Mouse (Mus musculus) testis, adult 2 months (tissue): ENCODE measurements at regions not wholly inside any gene's neighbourhood (a gene's known extent, or its start where the extent isn't known, plus 50 kb on each side); places are given as distances from the start of the nearest gene placed in this dataset.

Experiments
- H3K27ac ChIP-seq: fragments of 200-500 bp; 2 replicates; pipeline ENCODE4 v1.5.1; 2012; ENCODE audit warnings: low read depth, low read length; ENCODE audit not compliant: control insufficient read depth, insufficient read depth
- H3K27me3 ChIP-seq: fragments of 200-500 bp; 2 replicates; pipeline ENCODE4 v1.6.1; 2012; ENCODE audit warnings: mild to moderate bottlenecking, low read length, moderate library complexity; ENCODE audit not compliant: control insufficient read depth, insufficient read depth
- H3K36me3 ChIP-seq: fragments of 200-500 bp; 2 replicates; pipeline ENCODE4 v1.6.1; 2012; ENCODE audit warnings: mild to moderate bottlenecking, low read length; ENCODE audit not compliant: control insufficient read depth, insufficient read depth
- H3K4me1 ChIP-seq: fragments of 200-500 bp; 2 replicates; pipeline ENCODE4 v1.6.1; 2012; ENCODE audit warnings: low read length; ENCODE audit not compliant: control insufficient read depth, insufficient read depth
- H3K4me3 ChIP-seq: fragments of 200-500 bp; 2 replicates; pipeline ENCODE4 v1.5.1; 2012; ENCODE audit warnings: low read depth, mild to moderate bottlenecking, low read length, moderate library complexity, mixed read lengths; ENCODE audit not compliant: control insufficient read depth
- CTCF ChIP-seq: fragments of 200-500 bp; IDR thresholded peaks from 2 replicates; pipeline ENCODE4 v1.5.1; 2012; ENCODE audit warnings: low read depth, mild to moderate bottlenecking, inconsistent platforms, low read length, moderate library complexity; ENCODE audit not compliant: control insufficient read depth, insufficient read depth, insufficient replicate concordance
- POLR2A ChIP-seq: fragments of 200-500 bp; IDR thresholded peaks from 2 replicates; pipeline ENCODE4 v1.6.1; 2012; ENCODE audit warnings: low read depth, mild to moderate bottlenecking, inconsistent platforms, low read length, moderate library complexity; ENCODE audit not compliant: control insufficient read depth

DNA sequence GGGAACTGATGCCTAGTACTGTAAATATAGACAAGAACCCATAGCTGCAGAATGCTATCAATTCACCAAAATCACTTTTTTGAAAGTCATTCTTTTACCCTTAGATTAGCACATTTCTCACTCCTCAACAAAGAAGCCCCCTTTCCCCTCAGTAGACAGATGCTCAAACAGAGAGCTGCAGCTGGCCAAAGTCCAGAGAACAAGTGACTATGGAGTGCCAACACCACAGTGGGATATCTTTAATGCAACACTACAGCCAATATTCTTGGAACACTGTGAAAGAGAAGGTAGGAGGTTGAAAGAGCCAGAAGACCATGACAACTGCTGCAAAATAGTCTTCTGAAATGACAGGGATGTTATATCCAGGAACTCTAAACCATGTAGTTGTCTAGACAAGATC, 544.0 kb downstream of the Ets1 start:
- no peak overlapping the region for H3K4me3 ChIP-seq
- H3K36me3 ChIP-seq, result no peaks in the 10 kb centered on the region
- no peaks in the 10 kb centered on the region for H3K4me1 ChIP-seq
- no peak for TF ChIP-seq POLR2A
- no peak for TF ChIP-seq CTCF
- H3K27ac ChIP-seq, result no peak overlapping the region
- no peaks in the 10 kb centered on the region for H3K27me3 ChIP-seq

DNA sequence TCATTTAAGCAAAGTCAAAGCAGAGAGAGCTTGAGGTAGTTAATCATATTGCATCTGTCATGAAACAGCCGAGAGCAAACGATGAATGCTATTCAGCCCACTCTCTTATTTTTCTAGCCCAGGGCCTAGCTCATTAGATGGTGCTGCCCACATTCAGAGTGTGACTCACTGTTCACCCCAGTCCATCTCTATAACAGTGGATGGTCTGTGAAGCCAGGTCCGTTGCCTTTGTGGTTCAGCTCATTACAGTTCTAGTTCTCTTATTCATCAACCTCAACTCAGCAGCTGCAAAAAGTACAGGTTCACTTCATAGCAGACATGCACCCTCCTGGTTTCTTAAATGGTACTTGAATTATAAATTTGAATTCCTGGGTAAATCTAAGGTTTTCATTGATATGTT, 551.2 kb downstream of the Ets1 start:
- no peaks in the 10 kb centered on the region for H3K27me3 ChIP-seq
- H3K4me1 ChIP-seq, result no peaks in the 10 kb centered on the region
- TF ChIP-seq CTCF (no peak), POLR2A (no peak)
- H3K4me3 ChIP-seq, result no peak overlapping the region
- no peaks in the 10 kb centered on the region for H3K36me3 ChIP-seq
- no peak overlapping the region for H3K27ac ChIP-seq

DNA sequence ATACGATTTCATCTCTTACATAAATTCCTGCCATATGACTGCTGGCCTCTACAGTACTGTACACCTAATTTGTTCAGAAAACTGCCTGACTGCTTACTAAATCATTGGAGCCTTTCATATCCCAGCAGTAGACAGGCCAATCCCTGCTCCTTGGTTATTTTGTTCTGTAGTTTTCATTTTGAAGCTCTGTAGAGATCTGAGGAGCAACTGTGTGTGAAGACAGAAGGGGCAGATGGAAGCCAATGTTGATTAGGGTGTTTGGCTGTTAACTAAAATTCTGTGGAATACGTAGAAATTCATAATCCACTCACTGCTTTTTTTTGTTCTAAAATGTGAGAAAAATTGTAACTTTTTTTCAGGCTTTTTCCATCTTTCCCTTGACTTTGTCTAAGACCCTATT, 573.1 kb downstream of the Ets1 start:
- no peak overlapping the region for H3K27ac ChIP-seq
- H3K4me1 ChIP-seq, result no peaks in the 10 kb centered on the region
- no peaks in the 10 kb centered on the region for H3K27me3 ChIP-seq
- TF ChIP-seq CTCF (no peak), POLR2A (no peak)
- H3K4me3 ChIP-seq, result no peak overlapping the region
- H3K36me3 ChIP-seq, result no peaks in the 10 kb centered on the region

DNA sequence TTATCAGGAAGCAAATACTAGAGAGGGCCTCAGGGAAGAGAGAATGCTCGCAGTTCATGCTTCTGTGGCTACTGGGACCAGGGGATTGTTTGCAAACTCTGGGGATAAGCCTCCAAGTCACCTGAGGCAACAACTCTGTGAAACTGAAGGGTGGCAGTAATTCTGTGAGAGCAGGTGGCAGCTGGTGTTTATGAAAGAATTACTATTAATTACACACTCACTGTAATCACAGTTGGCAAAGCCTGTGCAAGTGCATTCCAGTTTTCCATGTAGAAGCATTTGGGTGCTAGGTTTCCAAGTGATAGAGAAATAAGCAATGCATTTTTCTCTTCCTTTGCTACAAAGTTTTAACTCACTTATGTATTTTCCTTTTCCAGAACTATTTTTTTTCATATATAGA, 578.5 kb downstream of the Ets1 start:
- no peak overlapping the region for H3K27ac ChIP-seq
- no peaks in the 10 kb centered on the region for H3K36me3 ChIP-seq
- TF ChIP-seq POLR2A (no peak), CTCF (no peak)
- no peaks in the 10 kb centered on the region for H3K4me1 ChIP-seq
- H3K27me3 ChIP-seq, result no peaks in the 10 kb centered on the region
- H3K4me3 ChIP-seq, result no peak overlapping the region

DNA sequence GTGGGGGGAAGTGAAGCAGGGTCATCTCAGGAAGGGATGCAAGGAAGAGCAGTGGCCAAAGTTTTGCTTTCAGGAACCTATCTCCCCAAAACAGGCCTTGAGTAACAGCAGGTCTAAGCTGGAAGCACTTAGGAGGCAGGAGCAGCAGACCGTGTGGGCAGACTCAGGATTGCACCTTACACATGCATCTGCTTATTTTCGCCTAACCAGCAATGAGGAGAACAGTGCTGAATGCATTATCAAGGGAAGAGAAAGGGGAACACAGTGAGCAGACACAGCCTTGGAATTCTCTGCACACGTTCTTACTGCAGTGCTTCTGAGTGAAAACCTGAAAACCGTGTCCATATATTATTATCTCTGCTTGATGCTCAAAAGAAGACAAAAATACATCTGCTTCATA, 585.0 kb downstream of the Ets1 start:
- Histone ChIP-seq H3K4me3 (no peak overlapping the region), H3K36me3 (no peaks in the 10 kb centered on the region), H3K4me1 (no peaks in the 10 kb centered on the region), H3K27ac (no peak overlapping the region), H3K27me3 (no peaks in the 10 kb centered on the region)
- TF ChIP-seq POLR2A (no peak), CTCF (no peak)

DNA sequence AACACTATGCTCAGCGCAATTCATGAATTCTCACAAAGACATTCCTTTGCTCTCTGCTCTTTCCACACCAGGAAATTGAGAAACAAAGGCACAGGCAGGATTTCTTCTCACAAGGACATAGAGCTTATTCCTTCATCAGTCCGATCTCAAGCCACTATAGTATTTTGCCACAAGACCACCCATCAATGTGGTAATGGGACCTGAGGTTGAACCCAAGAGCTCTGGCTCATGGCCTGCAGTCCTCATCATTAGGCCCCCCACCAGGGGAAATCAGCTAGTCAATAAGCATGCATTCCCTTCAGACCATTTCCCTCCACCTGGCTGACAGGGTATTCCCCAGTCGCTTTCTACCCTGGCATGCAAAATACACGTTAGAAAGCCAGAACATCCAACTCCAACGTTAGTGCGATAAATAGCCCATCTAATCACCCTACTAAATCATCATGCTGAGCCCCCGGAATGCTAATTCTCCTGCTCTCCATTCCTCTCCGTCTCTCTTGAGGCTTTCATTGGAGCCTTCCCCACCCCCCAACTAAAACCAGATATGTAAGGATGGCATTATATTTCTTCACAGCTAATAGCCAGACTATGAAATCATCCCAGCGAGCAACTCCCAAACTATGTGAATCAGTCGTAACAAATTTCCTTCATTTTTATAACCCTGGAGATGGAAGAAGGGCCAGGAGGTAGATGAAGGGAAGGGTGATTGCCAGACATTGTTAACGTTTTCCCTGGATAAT, 586.2 kb downstream of the Ets1 start:
- Histone ChIP-seq H3K36me3 (no peaks in the 10 kb centered on the region), H3K27me3 (no peaks in the 10 kb centered on the region), H3K4me3 (no peak overlapping the region), H3K27ac (no peak overlapping the region), H3K4me1 (no peaks in the 10 kb centered on the region)
- TF ChIP-seq POLR2A (no peak), CTCF (no peak)

DNA sequence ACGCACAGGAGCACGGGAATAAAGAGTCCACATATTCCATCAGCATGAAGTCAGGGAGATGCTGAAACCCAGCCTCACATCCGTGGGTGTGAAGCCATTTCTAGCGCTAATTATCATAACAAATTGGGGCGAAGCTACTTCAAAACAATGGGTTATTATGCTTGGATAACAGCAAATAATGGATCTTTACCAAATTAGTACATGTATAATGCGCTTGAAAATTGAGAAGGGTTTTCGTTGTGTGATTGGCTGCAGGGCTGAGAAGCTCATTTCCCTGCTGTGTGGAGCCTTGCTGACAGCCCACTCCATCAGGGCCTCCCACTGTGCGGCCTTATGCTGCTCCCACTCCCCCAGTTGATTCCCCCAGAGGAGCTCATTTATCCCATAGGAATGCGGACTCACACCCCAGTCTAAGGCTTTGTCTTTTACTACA, 597.7 kb downstream of the Ets1 start:
- no peak overlapping the region for H3K4me3 ChIP-seq
- TF ChIP-seq POLR2A (no peak), CTCF (no peak)
- H3K4me1 ChIP-seq, result no peaks in the 10 kb centered on the region
- no peak overlapping the region for H3K27ac ChIP-seq
- no peaks in the 10 kb centered on the region for H3K27me3 ChIP-seq
- no peaks in the 10 kb centered on the region for H3K36me3 ChIP-seq
